Mouse (Mus musculus): ENCODE data around the gene Cep250. TPM values are rescaled to one million over a fixed set of nuclear protein-coding genes. Genes with fewer than 3 reads are reported as not detected.

The Cep250 gene
- total RNA-seq, 2 experiments from 2014 or later = 18.0 to 19.3 TPM

DNA sequence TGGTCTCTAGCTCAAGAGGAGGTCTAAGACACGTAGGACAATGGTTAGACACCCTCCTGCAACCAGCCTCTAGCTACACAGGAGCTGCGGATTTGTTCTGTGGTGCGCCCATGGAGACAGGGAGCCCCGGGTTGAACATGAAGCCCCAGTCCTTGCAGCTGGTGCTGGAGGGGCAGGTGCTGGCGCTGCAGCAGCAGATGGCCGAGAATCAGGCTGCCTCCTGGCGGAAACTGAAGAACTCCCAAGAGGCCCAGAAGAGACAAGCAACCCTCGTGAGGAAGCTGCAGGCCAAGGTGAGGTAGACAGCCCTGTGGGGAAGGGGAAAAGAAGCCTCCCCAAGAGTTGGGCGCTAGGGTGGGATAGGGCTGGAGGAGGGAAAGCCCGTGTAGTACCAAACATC, 5.6 kb downstream of the Cep250 start:
- no peak for DNase-seq (ENCODE audit: low spot score in 2 of 2)

- peak in 1 of 2 experiments; percentile 84 for DNase-seq (ENCODE audit: low spot score in 2 of 2)
Observed at GRCm38 (mm10) chr2:155962991-155963390, 6.7 kb downstream of the Cep250 start.

GRCm38 (mm10) chr2:155973348-155973747, 17.1 kb downstream of the Cep250 start:
- no peak for DNase-seq (ENCODE audit: low spot score in 2 of 2)

- no peak for DNase-seq (ENCODE audit: low spot score in 2 of 2)
Observed at GRCm38 (mm10) chr2:155974087-155974731, 18.0 kb downstream of the Cep250 start.

GRCm38 (mm10) chr2:155979328-155979991, 23.2 kb downstream of the Cep250 start:
- DNase-seq (ENCODE audit: low spot score in 2 of 2) = no peak

- DNase-seq (ENCODE audit: low spot score in 2 of 2) = no peak
Observed at GRCm38 (mm10) chr2:155985776-155986175, 29.5 kb downstream of the Cep250 start.

DNA sequence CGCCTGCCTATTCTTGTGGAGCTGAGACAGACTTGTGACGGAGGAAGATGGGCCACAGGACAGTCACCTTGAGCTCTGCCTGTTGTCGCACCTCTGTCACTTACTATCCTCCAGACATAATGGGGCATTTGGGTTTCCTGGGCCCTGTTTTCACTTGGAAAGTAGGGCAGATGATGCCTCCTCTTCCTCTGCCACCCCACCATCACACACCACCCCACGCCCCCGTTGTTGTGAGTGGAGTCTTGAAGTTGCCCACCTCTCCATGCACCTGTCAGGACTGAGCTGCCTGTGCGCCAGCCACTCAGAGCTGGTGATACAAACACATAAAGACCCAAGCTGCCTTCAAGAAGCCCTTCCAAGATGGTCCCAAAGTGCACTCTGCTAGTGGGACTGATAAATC, 30.9 kb downstream of the Cep250 start:
- DNase-seq (ENCODE audit: low spot score in 2 of 2) = no peak

- DNase-seq (ENCODE audit: low spot score in 2 of 2) = peak in 1 of 2 experiments; percentile 33
Observed at GRCm38 (mm10) chr2:155989085-155989484, 32.8 kb downstream of the Cep250 start.

DNA sequence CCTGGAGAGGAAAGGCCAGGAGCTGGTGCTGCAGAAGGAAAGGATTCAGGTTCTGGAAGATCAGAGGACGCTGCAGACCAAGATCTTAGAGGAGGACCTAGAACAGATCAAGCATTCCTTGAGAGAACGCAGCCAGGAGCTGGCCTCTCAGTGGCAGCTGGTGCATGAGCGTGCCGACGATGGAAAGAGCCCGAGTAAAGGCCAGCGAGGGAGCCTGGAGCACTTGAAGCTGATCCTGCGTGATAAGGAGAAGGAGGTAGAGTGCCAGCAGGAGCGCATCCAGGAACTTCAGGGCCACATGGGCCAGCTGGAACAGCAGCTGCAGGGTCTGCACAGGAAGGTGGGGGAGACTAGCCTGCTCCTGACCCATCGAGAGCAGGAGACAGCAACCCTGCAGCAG, 34.9 kb downstream of the Cep250 start:
- no peak for DNase-seq (ENCODE audit: low spot score in 2 of 2)

DNA sequence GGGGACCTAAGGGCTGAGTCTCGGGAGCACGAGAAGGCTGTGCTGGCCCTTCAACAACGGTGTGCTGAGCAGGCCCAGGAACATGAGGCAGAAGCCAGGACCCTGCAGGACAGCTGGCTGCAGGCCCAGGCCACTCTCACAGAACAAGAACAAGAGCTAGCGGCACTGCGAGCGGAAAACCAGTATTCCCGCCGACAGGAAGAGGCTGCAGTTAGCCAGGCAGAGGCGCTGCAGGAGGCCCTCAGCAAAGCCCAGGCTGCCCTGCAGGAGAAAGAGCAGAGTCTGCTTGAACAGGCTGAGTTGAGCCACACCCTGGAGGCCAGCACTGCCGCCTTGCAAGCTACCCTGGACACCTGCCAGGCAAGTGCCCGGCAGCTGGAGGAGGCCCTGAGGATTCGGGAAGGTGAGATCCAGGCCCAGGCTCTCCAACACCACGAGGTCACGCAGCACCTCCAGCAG, 35.6 kb downstream of the Cep250 start:
- DNase-seq (ENCODE audit: low spot score in 2 of 2) = peak; percentile 52 to 76

GRCm38 (mm10) chr2:156005393-156005792, 49.1 kb downstream of the Cep250 start:
- no peak for DNase-seq (ENCODE audit: low spot score in 2 of 2)

- peak; percentile 94 to 97 for DNase-seq (ENCODE audit: low spot score in 2 of 2)
Observed at GRCm38 (mm10) chr2:156007888-156008532, 51.8 kb downstream of the Cep250 start, which contains the start of the genes 6430550D23Rik and Ergic3. 6430550D23Rik (minus strand) TSS chr2:156007977. Ergic3 (plus strand) TSS chr2:156008045.

DNA sequence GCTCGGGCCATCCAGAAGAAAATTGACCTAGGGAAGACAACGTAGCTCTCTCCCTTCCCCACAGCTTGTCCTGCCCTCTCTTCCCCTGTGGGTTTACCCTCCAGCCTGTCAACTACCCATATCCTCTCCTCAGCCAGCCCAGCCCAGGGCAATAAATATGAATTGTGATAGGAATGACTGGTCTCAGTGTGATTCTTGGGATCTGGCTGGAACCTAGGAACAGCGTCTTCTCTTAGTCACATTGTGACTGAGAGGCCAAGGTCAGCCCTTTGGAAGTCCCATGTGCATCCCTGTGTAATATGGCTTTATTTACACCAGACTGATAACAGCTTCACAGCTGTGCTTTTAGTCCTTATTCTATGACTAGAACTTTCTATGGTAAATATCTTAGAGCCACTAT, 61.8 kb downstream of the Cep250 start:
- DNase-seq (ENCODE audit: low spot score in 2 of 2) = no peak

DNA sequence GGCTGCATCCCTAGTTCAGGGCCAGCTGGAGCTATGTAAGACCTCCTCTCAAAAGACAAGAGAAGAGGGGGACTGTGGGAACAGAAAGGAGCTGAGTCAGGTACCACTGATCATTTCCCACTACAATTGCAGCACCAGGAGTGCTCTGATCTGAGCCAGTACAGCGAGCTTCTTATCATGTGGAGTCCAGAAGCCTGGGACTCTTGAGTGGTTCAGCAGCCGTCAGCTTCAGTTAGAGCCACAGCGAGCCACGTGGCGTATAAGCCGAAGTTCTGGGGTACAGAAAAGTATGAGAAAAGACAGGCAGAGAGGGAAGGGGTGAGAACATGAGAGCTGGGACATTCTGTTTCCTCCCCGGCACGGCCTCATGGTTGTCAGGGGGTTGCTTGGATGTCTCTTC, 65.0 kb downstream of the Cep250 start:
- no peak for DNase-seq (ENCODE audit: low spot score in 2 of 2)

GRCm38 (mm10) chr2:156021765-156022164, 65.5 kb downstream of the Cep250 start:
- no peak for DNase-seq (ENCODE audit: low spot score in 2 of 2)

- DNase-seq (ENCODE audit: low spot score in 2 of 2) = no peak
Observed at GRCm38 (mm10) chr2:156025482-156025881, 69.2 kb downstream of the Cep250 start.

GRCm38 (mm10) chr2:156039390-156039789, 83.1 kb downstream of the Cep250 start:
- DNase-seq (ENCODE audit: low spot score in 2 of 2) = no peak

DNA sequence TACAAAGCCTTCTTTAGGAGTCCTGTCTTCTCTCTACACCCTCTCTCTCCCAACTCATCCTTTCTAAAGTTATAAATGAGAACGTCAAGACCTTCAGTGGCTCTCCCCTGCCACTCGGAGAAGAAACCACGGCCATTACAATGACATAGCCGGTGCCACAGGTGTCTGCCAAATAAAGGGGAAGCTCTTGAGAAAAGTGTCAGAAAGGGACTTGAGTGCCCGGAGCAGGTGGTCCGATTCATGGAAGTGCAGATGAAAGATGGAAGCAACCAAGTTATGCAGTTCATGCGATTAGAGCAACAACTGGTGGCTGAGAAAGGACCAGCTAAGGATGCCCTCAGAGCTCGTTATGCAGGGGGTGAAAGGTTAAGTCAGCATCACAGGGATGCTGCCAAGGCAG, 86.6 kb downstream of the Cep250 start:
- no peak for DNase-seq (ENCODE audit: low spot score in 2 of 2)

GRCm38 (mm10) chr2:156047929-156048328, 91.7 kb downstream of the Cep250 start:
- DNase-seq (ENCODE audit: low spot score in 2 of 2) = no peak
